Mouse (Mus musculus) MEL (cell line): Measurements from ENCODE around the gene Srf.

Experiments
- CHD1 ChIP-seq: IDR thresholded peaks from 2 replicates; pipeline ENCODE4 v1.6.1; 2012; ENCODE audit warnings: low read depth, mild to moderate bottlenecking, inconsistent platforms, low read length, improper control_type of control experiment
- CTCF ChIP-seq, 3 experiments: IDR thresholded peaks in 2 of 3; conservative IDR thresholded peaks in 1 of 3; 2 replicates each; pipeline ENCODE4 v1.5.1; 2011 to 2012; ENCODE audit warnings: low read length in 3 of 3, low read depth in 2 of 3, mild to moderate bottlenecking in 2 of 3, improper control_type of control experiment in 1 of 3, inconsistent platforms in 1 of 3, mixed read lengths in 1 of 3, moderate library complexity in 1 of 3; ENCODE audit not compliant: control insufficient read depth in 1 of 3, insufficient read depth in 1 of 3, poor library complexity in 1 of 3, severe bottlenecking in 1 of 3
- E2F4 ChIP-seq: IDR thresholded peaks from 2 replicates; pipeline ENCODE4 v1.6.1; 2011; ENCODE audit warnings: low read depth, low read length, improper control_type of control experiment, borderline replicate concordance
- MYC ChIP-seq: IDR thresholded peaks from 2 replicates; pipeline ENCODE4 v1.6.1; 2011; ENCODE audit warnings: low read depth, mild to moderate bottlenecking, low read length, improper control_type of control experiment, moderate library complexity
- POLR2A ChIP-seq, 2 experiments: IDR thresholded peaks; 2 replicates each; pipeline ENCODE4 v1.6.1; 2011 to 2012; ENCODE audit warnings: low read length in 2 of 2, mild to moderate bottlenecking in 2 of 2, control low read depth in 1 of 2, improper control_type of control experiment in 1 of 2, low read depth in 1 of 2, moderate library complexity in 1 of 2; ENCODE audit not compliant: control insufficient read depth in 1 of 2, insufficient read depth in 1 of 2, poor library complexity in 1 of 2
- POLR2AphosphoS2 ChIP-seq: IDR thresholded peaks from 2 replicates; pipeline ENCODE4 v1.6.1; 2011; ENCODE audit warnings: low read length, improper control_type of control experiment
- RAD21 ChIP-seq: IDR thresholded peaks from 2 replicates; pipeline ENCODE4 v1.6.1; 2011; ENCODE audit warnings: mild to moderate bottlenecking, low read depth, low read length, improper control_type of control experiment
- SIN3A ChIP-seq: IDR thresholded peaks from 2 replicates; pipeline ENCODE4 v1.6.1; 2012; ENCODE audit warnings: low read length, improper control_type of control experiment, inconsistent platforms
- TAL1 ChIP-seq: IDR thresholded peaks from 2 replicates; pipeline ENCODE4 v1.6.1; 2012; ENCODE audit warnings: mild to moderate bottlenecking, inconsistent platforms, low read length, moderate library complexity, mixed read lengths
- TCF12 ChIP-seq: IDR thresholded peaks from 2 replicates; pipeline ENCODE4 v1.6.1; 2014; ENCODE audit warnings: low read depth, mild to moderate bottlenecking, inconsistent platforms, low read length, improper control_type of control experiment, moderate library complexity
- USF2 ChIP-seq, 2 experiments: IDR thresholded peaks; 2 replicates each; pipeline ENCODE4 v1.6.1; 2011 to 2012; ENCODE audit warnings: improper control_type of control experiment in 2 of 2, low read length in 2 of 2, borderline replicate concordance in 1 of 2, inconsistent platforms in 1 of 2, low read depth in 1 of 2, mild to moderate bottlenecking in 1 of 2; ENCODE audit not compliant: insufficient read depth in 1 of 2
- ZC3H11A ChIP-seq: IDR thresholded peaks from 2 replicates; pipeline ENCODE4 v1.6.1; 2012; ENCODE audit warnings: low read depth, mild to moderate bottlenecking, inconsistent platforms, low read length, improper control_type of control experiment
- ZKSCAN1 ChIP-seq: IDR thresholded peaks from 2 replicates; pipeline ENCODE4 v1.6.1; 2012; ENCODE audit warnings: low read depth, mild to moderate bottlenecking, inconsistent platforms, low read length, improper control_type of control experiment, moderate library complexity

DNA sequence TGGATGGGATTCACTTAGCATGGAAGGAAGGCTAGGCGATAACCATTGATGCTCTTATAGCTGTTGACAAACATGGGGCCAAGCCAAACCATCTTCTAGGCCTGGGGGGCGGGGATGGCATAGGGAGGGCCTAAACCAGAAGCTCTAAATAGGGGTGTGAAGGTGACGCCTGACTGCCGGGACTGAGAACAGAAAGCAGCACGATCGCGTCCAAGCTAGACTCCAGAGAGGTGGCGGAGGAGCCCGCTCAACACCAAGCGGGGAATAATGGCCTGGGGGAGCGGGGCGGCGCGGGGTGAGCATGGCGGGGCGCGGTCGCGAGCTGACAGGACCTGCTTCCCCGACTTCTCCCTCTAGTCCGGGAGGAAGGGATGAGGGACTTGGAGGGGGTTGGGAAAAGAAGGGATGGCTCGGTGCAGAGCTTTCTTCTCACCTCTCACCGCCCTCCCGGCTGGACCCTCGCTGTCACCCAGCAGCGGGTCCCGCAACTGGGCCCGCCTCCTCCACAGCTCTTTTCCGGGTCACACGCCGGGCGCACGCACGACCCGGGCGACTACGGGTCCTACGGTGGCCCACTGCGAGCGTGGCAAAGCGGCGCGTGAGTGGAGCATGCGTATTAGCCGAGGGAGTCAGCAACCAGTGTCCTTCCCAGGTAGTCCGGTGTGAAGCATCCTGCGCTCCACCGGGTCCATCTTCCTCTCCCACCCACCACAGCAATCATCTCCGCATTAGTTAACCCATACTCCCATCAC, 10.0 kb downstream of the Srf start, which contains the start of gene Cul9:
- TF ChIP-seq POLR2AphosphoS2 (no peak), CTCF (IDR thresholded peaks at IDR 0.05 in 2 of 3, conservative IDR thresholded peaks at IDR 0.05 in 1 of 3; ENCODE audit: control insufficient read depth in 1 of 3, insufficient read depth in 1 of 3, low read depth in 2 of 3, low read length in 3 of 3, poor library complexity in 1 of 3, severe bottlenecking in 1 of 3) (no peak), ZC3H11A (no peak), CHD1 (no peak), SIN3A (no peak), RAD21 (no peak), TCF12 (no peak), POLR2A (IDR thresholded peaks at IDR 0.05; ENCODE audit: control insufficient read depth in 1 of 2, insufficient read depth in 1 of 2, low read depth in 1 of 2, low read length in 2 of 2, poor library complexity in 1 of 2) (no peak), USF2 (IDR thresholded peaks at IDR 0.05; ENCODE audit: borderline replicate concordance in 1 of 2, insufficient read depth in 1 of 2, low read depth in 1 of 2, low read length in 2 of 2) (no peak), ZKSCAN1 (no peak), TAL1 (no peak), E2F4 (no peak), MYC (no peak)
